17 mouse cellular contexts compared by ENCODE assay signal in the genomic region with DNA sequence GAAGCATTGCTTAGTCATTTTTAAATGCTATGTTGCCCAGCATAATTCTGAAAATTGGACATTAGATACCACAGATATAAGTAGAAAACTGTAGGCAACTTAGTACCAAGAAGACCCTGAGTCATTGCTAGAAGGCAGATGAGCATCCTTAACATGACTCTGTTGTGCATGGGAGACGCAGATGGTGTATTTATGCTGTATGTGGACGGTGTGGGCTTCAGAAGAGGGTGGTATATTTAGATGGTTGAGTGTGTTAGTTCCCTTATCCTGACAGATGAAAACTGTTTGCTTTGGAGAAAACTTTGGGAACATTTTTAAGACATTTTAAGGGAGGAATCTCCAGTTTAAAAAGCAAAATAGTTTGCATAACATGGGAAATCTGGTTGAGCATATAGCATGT. TPM values are rescaled to one million over a fixed set of nuclear protein-coding genes. Genes with fewer than 3 reads are reported as not detected.
DNase-seq lines count a peak whose midpoint lies in the region; ATAC-seq lines count a peak whose summit lies in the region.
"Had no signal": no experiment of that assay in that cellular context is flagged by ENCODE, and none has a peak within 500 bp of the region (broad histone marks: within the 10 kb centered on the region; RNA-seq: fewer than 3 reads in every experiment).

No protein-coding gene starts in this region.

- ATAC-seq in frontal cortex, adult (ENCODE audit: low TSS enrichment): peak; percentile 83
- ATAC-seq: CD4-positive, CD25-positive, alpha-beta regulatory T cell, adult 4 months; forebrain, embryonic 16.5 days had no signal

- no peak for DNase-seq in frontal cortex, postnatal 10 days (ENCODE audit: low spot score in 2 of 2)
- DNase-seq in left cerebral cortex, adult 18-20 months (ENCODE audit: low spot score in 2 of 2): peak; percentile 23 to 35
- no peak for DNase-seq in left cerebral cortex, adult 11 months (ENCODE audit: low spot score)
- DNase-seq in right cerebral cortex, adult 18-20 months: peak; percentile 57
- no peak for DNase-seq in right cerebral cortex, postnatal 25 days
- DNase-seq in c-Kit-positive CD71-positive TER-119-positive erythroid progenitor cells, embryonic 14.5 days (ENCODE audit: low spot score): no peak
- DNase-seq: adrenal gland, adult 8-10 months; adrenal gland, postnatal 36 days; B cell, adult 2 months; cerebellum, adult 11-12 months; cerebellum, adult 9-10 months; cerebellum, postnatal 25 days; gastrocnemius, adult 2 months; gastrocnemius, postnatal 25 days had no signal

RNA-seq across cellular contexts. Expression of a gene that starts 16.1 kb away (rescaled TPM):
- 100 to 1,000 TPM; 208 to 219 TPM for total RNA-seq in left cerebral cortex, adult 18-20 months (2021)

RNA-seq across cellular contexts. Expression of a gene that starts 16.1 kb away (rescaled TPM):
- total RNA-seq in left cerebral cortex, adult 18-20 months (2021): 10 to 100 TPM; 23.6 to 25.8 TPM

Comparison
In these comparisons a context has a peak if more than half of its experiments do, and no peak if none do; other contexts are left out.
1. DNase-seq: peak in left cerebral cortex, adult 18-20 months (2 of 2) and right cerebral cortex, adult 18-20 months (single experiment); none in frontal cortex, postnatal 10 days (0 of 2), left cerebral cortex, adult 11 months (single experiment), right cerebral cortex, postnatal 25 days (single experiment) and c-Kit-positive CD71-positive TER-119-positive erythroid progenitor cells, embryonic 14.5 days (single experiment).